Mouse (Mus musculus): ENCODE results near the gene Sec14l1. TPM values are rescaled to one million over a fixed set of nuclear protein-coding genes. Genes with fewer than 3 reads are reported as not detected.
A peak's percentile ranks its signal among the peaks of the same experiment; 100 is the strongest.
"Not testable (repeated sequence)": the region's sequence is repeated elsewhere in the genome, so short reads cannot be mapped to it uniquely, and the experiment has no call there.

Gene Sec14l1
- polyA plus RNA-seq, 1 experiment from 2014 or later = 41.1 TPM

GRCm38 (mm10) chr11:117083052-117083881 is 31.7 kb upstream of the Sec14l1 start:
- no peak; the same call in 1 of the 2 replicates for ATAC-seq (ENCODE audit: insufficient number of reproducible peaks, insufficient read depth, low FRiP score, low read depth)
- WGBS = 55% methylated on average over 19 of the region's 19 CpGs
- Histone ChIP-seq H3K27me3 (ENCODE audit: control insufficient read depth, insufficient read depth, low read length) (no peaks in the 10 kb centered on the region), H3K4me3 (ENCODE audit: low read depth, low read length) (no peak overlapping the region), H3K4me1 (ENCODE audit: control insufficient read depth, insufficient read depth, low read length) (peaks cover 16% of the 10 kb centered on the region; the same call in 1 of the 2 replicates), H3K9ac (replicated peaks; ENCODE audit: low read depth, low read length) (no peak overlapping the region), H3K4me2 (replicated peaks; ENCODE audit: low read depth, low read length) (no peak overlapping the region), H3K36me3 (ENCODE audit: control insufficient read depth, insufficient read depth, low read length) (peaks cover 28% of the 10 kb centered on the region), H3K27ac (ENCODE audit: low read length) (peak overlapping the region; percentile 73; the same call in 1 of the 2 replicates), H3K9me3 (ENCODE audit: control insufficient read depth, low read depth, low read length) (no peaks in the 10 kb centered on the region)

- Histone ChIP-seq H3K36me3 (ENCODE audit: control insufficient read depth, insufficient read depth, low read length) (peaks cover 22% of the 10 kb centered on the region), H3K4me1 (ENCODE audit: control insufficient read depth, insufficient read depth, low read length) (peaks cover 16% of the 10 kb centered on the region; the same call in 1 of the 2 replicates), H3K27ac (ENCODE audit: low read length) (0 out of 2 replicates have a peak overlapping the region, but pooled peaks have one; percentile 73)
- not testable (repeated sequence) for ATAC-seq (ENCODE audit: insufficient number of reproducible peaks, insufficient read depth, low FRiP score, low read depth); H3K4me2 ChIP-seq (replicated peaks; ENCODE audit: low read depth, low read length); H3K27me3 ChIP-seq (ENCODE audit: control insufficient read depth, insufficient read depth, low read length); H3K9ac ChIP-seq (replicated peaks; ENCODE audit: low read depth, low read length); H3K4me3 ChIP-seq (ENCODE audit: low read depth, low read length); H3K9me3 ChIP-seq (ENCODE audit: control insufficient read depth, low read depth, low read length)
- 97% methylated on average over 3 of the region's 3 CpGs for WGBS
These were observed 31.1 kb upstream of the Sec14l1 start for GRCm38 (mm10) chr11:117083882-117084260.

GRCm38 (mm10) chr11:117086215-117086614 is 28.8 kb upstream of the Sec14l1 start:
- no peak overlapping the region for H3K4me2 ChIP-seq (replicated peaks; ENCODE audit: low read depth, low read length)
- 87% methylated on average over 10 of the region's 10 CpGs for WGBS
- H3K4me1 ChIP-seq (ENCODE audit: control insufficient read depth, insufficient read depth, low read length) = peaks cover 14% of the 10 kb centered on the region; the same call in 1 of the 2 replicates
- H3K9me3 ChIP-seq (ENCODE audit: control insufficient read depth, low read depth, low read length) = no peaks in the 10 kb centered on the region
- no peak overlapping the region for H3K27ac ChIP-seq (ENCODE audit: low read length)
- no peak overlapping the region for H3K4me3 ChIP-seq (ENCODE audit: low read depth, low read length)
- no peak for ATAC-seq (ENCODE audit: insufficient number of reproducible peaks, insufficient read depth, low FRiP score, low read depth)
- no peaks in the 10 kb centered on the region for H3K27me3 ChIP-seq (ENCODE audit: control insufficient read depth, insufficient read depth, low read length)
- H3K9ac ChIP-seq (replicated peaks; ENCODE audit: low read depth, low read length) = no peak overlapping the region
- H3K36me3 ChIP-seq (ENCODE audit: control insufficient read depth, insufficient read depth, low read length) = 0 out of 2 replicates have a peak, but pooled peaks cover 2% of the 10 kb centered on the region

- 66% methylated on average over 9 of the region's 9 CpGs for WGBS
- Histone ChIP-seq H3K36me3 (ENCODE audit: control insufficient read depth, insufficient read depth, low read length) (no peaks in the 10 kb centered on the region), H3K4me2 (replicated peaks; ENCODE audit: low read depth, low read length) (no peak overlapping the region), H3K27ac (ENCODE audit: low read length) (no peak overlapping the region), H3K9ac (replicated peaks; ENCODE audit: low read depth, low read length) (no peak overlapping the region), H3K27me3 (ENCODE audit: control insufficient read depth, insufficient read depth, low read length) (no peaks in the 10 kb centered on the region), H3K4me3 (ENCODE audit: low read depth, low read length) (no peak overlapping the region), H3K4me1 (ENCODE audit: control insufficient read depth, insufficient read depth, low read length) (peaks cover 17% of the 10 kb centered on the region), H3K9me3 (ENCODE audit: control insufficient read depth, low read depth, low read length) (no peaks in the 10 kb centered on the region)
- no peak for ATAC-seq (ENCODE audit: insufficient number of reproducible peaks, insufficient read depth, low FRiP score, low read depth)
These were observed 27.8 kb upstream of the Sec14l1 start for GRCm38 (mm10) chr11:117087036-117087799.

- no peak overlapping the region for H3K9ac ChIP-seq (replicated peaks; ENCODE audit: low read depth, low read length)
- peaks cover 11% of the 10 kb centered on the region for H3K4me1 ChIP-seq (ENCODE audit: control insufficient read depth, insufficient read depth, low read length)
- no peaks in the 10 kb centered on the region for H3K36me3 ChIP-seq (ENCODE audit: control insufficient read depth, insufficient read depth, low read length)
- no peak for ATAC-seq (ENCODE audit: insufficient number of reproducible peaks, insufficient read depth, low FRiP score, low read depth)
- WGBS = 73% methylated on average over 13 of the region's 13 CpGs
- H3K27ac ChIP-seq (ENCODE audit: low read length) = no peak overlapping the region
- H3K4me3 ChIP-seq (ENCODE audit: low read depth, low read length) = no peak overlapping the region
- H3K4me2 ChIP-seq (replicated peaks; ENCODE audit: low read depth, low read length) = no peak overlapping the region
- no peaks in the 10 kb centered on the region for H3K9me3 ChIP-seq (ENCODE audit: control insufficient read depth, low read depth, low read length)
- no peaks in the 10 kb centered on the region for H3K27me3 ChIP-seq (ENCODE audit: control insufficient read depth, insufficient read depth, low read length)
These were observed 26.5 kb upstream of the Sec14l1 start for GRCm38 (mm10) chr11:117088271-117088991.

- no peaks in the 10 kb centered on the region for H3K9me3 ChIP-seq (ENCODE audit: control insufficient read depth, low read depth, low read length)
- no peak overlapping the region for H3K27ac ChIP-seq (ENCODE audit: low read length)
These were observed 25.1 kb upstream of the Sec14l1 start for GRCm38 (mm10) chr11:117089673-117090419.

GRCm38 (mm10) chr11:117091406-117091805 is 23.6 kb upstream of the Sec14l1 start:
- ATAC-seq (ENCODE audit: insufficient number of reproducible peaks, insufficient read depth, low FRiP score, low read depth) = no peak

More at GRCm38 (mm10) chr11:117089673-117090419, 25.1 kb upstream of the Sec14l1 start:
- no peak overlapping the region for H3K4me2 ChIP-seq (replicated peaks; ENCODE audit: low read depth, low read length)
- ATAC-seq (ENCODE audit: insufficient number of reproducible peaks, insufficient read depth, low FRiP score, low read depth) = no peak
- H3K27me3 ChIP-seq (ENCODE audit: control insufficient read depth, insufficient read depth, low read length) = no peaks in the 10 kb centered on the region
- H3K4me1 ChIP-seq (ENCODE audit: control insufficient read depth, insufficient read depth, low read length) = peaks cover 11% of the 10 kb centered on the region
- H3K4me3 ChIP-seq (ENCODE audit: low read depth, low read length) = no peak overlapping the region
- H3K36me3 ChIP-seq (ENCODE audit: control insufficient read depth, insufficient read depth, low read length) = no peaks in the 10 kb centered on the region
- WGBS = 63% methylated on average over 9 of the region's 9 CpGs
- no peak overlapping the region for H3K9ac ChIP-seq (replicated peaks; ENCODE audit: low read depth, low read length)

More at GRCm38 (mm10) chr11:117091406-117091805, 23.6 kb upstream of the Sec14l1 start:
- no peaks in the 10 kb centered on the region for H3K9me3 ChIP-seq (ENCODE audit: control insufficient read depth, low read depth, low read length)
- no peaks in the 10 kb centered on the region for H3K27me3 ChIP-seq (ENCODE audit: control insufficient read depth, insufficient read depth, low read length)
- no peaks in the 10 kb centered on the region for H3K36me3 ChIP-seq (ENCODE audit: control insufficient read depth, insufficient read depth, low read length)
- peak overlapping the region; percentile 29 for H3K4me2 ChIP-seq (replicated peaks; ENCODE audit: low read depth, low read length)
- WGBS = 25% methylated on average over 4 of the region's 4 CpGs
- peak overlapping the region; percentile 76 for H3K27ac ChIP-seq (ENCODE audit: low read length)
- no peak overlapping the region for H3K9ac ChIP-seq (replicated peaks; ENCODE audit: low read depth, low read length)
- peaks cover 11% of the 10 kb centered on the region for H3K4me1 ChIP-seq (ENCODE audit: control insufficient read depth, insufficient read depth, low read length)
- no peak overlapping the region for H3K4me3 ChIP-seq (ENCODE audit: low read depth, low read length)

Measured in stomach, embryonic 14.5 days (tissue).